Mouse (Mus musculus): Measurements from ENCODE around the gene Ankrd6.

DNA sequence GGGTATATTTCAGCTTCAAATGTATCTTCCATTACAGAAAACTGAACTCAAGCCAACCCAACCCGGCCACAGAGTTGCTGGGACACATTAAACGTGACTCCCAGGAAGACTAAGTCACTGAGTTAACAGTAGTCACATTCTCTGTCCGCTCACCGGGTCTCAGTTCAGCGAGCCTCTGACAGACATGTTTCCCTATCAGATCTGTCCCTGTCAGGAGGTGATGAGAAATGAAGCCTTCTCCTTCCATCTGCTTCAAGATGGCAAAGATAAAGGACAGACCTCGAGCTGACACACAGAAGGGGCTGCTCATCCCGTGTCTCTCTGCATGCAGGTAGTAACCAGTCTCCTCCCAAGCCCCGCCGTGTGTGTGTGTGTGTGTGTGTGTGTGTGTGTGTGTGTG is 81.3 kb downstream of the Ankrd6 start:
- TF ChIP-seq POLR2A (IDR thresholded peaks at IDR 0.05; ENCODE audit: insufficient read depth, low read depth, low read length) (no peak), CTCF (IDR thresholded peaks at IDR 0.05) (no peak), EP300 (IDR thresholded peaks at IDR 0.05; ENCODE audit: insufficient read depth, low read depth, low read length) (no peak)
